Mouse (Mus musculus) embryonic stem cell, embryonic (primary cell): Measurements from ENCODE around the gene Pde8b.

Experiments
- CTCF ChIA-PET, 4 experiments: fragments of 300-600 bp in 2 of 4; fragments of 350-600 bp in 2 of 4; sonication (Branson Sonifier 250); formaldehyde crosslinking; loops; one replicate each; lab custom pipeline; 2022; ENCODE audit warnings: inconsistent platforms in 2 of 4; lab: Charles Lee
- POLR2A ChIA-PET, 4 experiments: fragments of 300-600 bp in 2 of 4; fragments of 350-600 bp in 2 of 4; sonication (Branson Sonifier 250); formaldehyde crosslinking; loops; one replicate each; lab custom pipeline; 2022; ENCODE audit warnings: antibody characterized with exemption in 4 of 4, inconsistent platforms in 1 of 4; lab: Charles Lee

Gene Pde8b

GRCm38 (mm10) chr13:95104865-95105264 lies 145.3 kb downstream of the Pde8b start:
- POLR2A ChIA-PET: no interaction called here

GRCm38 (mm10) chr13:95102985-95103590 lies 147.0 kb downstream of the Pde8b start:
- POLR2A ChIA-PET: no interaction called here

More at GRCm38 (mm10) chr13:95104865-95105264, 145.3 kb downstream of the Pde8b start:
- CTCF ChIA-PET: no interaction called here

GRCm38 (mm10) chr13:95101315-95101714 lies 148.8 kb downstream of the Pde8b start:
- POLR2A ChIA-PET: no interaction called here

More at GRCm38 (mm10) chr13:95102985-95103590, 147.0 kb downstream of the Pde8b start:
- CTCF ChIA-PET: no interaction called here

GRCm38 (mm10) chr13:95098931-95099720 lies 151.0 kb downstream of the Pde8b start:
- CTCF ChIA-PET: interaction anchor here in 1 of 4 experiments (0.6 kb wide), 1 partner anchor 250 kb away, joined by 3 read pairs; no protein-coding TSS in a partner anchor
- POLR2A ChIA-PET: no interaction called here

More at GRCm38 (mm10) chr13:95101315-95101714, 148.8 kb downstream of the Pde8b start:
- CTCF ChIA-PET: no interaction called here

- CTCF ChIA-PET: interaction anchor here in 3 of 4 experiments (0.5 to 1.0 kb wide), 3 partner anchors 47 to 673 kb away, joined by 3 read pairs; no protein-coding TSS in a partner anchor
Observed at GRCm38 (mm10) chr13:95096646-95097045, 153.5 kb downstream of the Pde8b start.

GRCm38 (mm10) chr13:95095860-95096259 lies 154.3 kb downstream of the Pde8b start:
- CTCF ChIA-PET: interaction anchor here in 1 of 4 experiments (0.5 kb wide), 1 partner anchor 674 kb away, joined by 3 read pairs; no protein-coding TSS in a partner anchor
- POLR2A ChIA-PET: no interaction called here

More at GRCm38 (mm10) chr13:95096646-95097045, 153.5 kb downstream of the Pde8b start:
- POLR2A ChIA-PET: interaction anchor here in 1 of 4 experiments (1.2 kb wide), 1 partner anchor 18 kb away, joined by 3 read pairs; no protein-coding TSS in a partner anchor

- ChIA-PET POLR2A (no interaction called here), CTCF (no interaction called here)
Observed at GRCm38 (mm10) chr13:95091546-95092445, 158.3 kb downstream of the Pde8b start.

- ChIA-PET CTCF (no interaction called here), POLR2A (no interaction called here)
Observed at GRCm38 (mm10) chr13:95087358-95087787, 162.8 kb downstream of the Pde8b start.

- ChIA-PET CTCF (no interaction called here), POLR2A (no interaction called here)
Observed at GRCm38 (mm10) chr13:95086033-95086432, 164.1 kb downstream of the Pde8b start.

- POLR2A ChIA-PET: no interaction called here
- CTCF ChIA-PET: no interaction called here
Observed at GRCm38 (mm10) chr13:95082611-95083010, 167.5 kb downstream of the Pde8b start.

- POLR2A ChIA-PET: interaction anchor here in 1 of 4 experiments (0.6 kb wide), 1 partner anchor 1025 kb away, joined by 4 read pairs; no protein-coding TSS in a partner anchor
- CTCF ChIA-PET: interaction anchor here in 1 of 4 experiments (1.2 kb wide), 1 partner anchor 63 kb away, joined by 3 read pairs; no protein-coding TSS in a partner anchor
Observed at GRCm38 (mm10) chr13:95081082-95081481, 169.1 kb downstream of the Pde8b start.

GRCm38 (mm10) chr13:95078492-95078891 lies 171.6 kb downstream of the Pde8b start:
- POLR2A ChIA-PET: interaction anchor here in 1 of 4 experiments (1.3 kb wide), 1 partner anchor 18 kb away, joined by 3 read pairs; no protein-coding TSS in a partner anchor
- CTCF ChIA-PET: no interaction called here

- CTCF ChIA-PET: no interaction called here
- POLR2A ChIA-PET: no interaction called here
Observed at GRCm38 (mm10) chr13:95077688-95078087, 172.4 kb downstream of the Pde8b start.

GRCm38 (mm10) chr13:95076142-95076541 lies 174.0 kb downstream of the Pde8b start:
- ChIA-PET CTCF (no interaction called here), POLR2A (no interaction called here)

GRCm38 (mm10) chr13:95073445-95074172 lies 176.5 kb downstream of the Pde8b start:
- ChIA-PET POLR2A (no interaction called here), CTCF (interaction anchor here in 1 of 4 experiments (1.1 kb wide), 1 partner anchor 56 kb away, joined by 3 read pairs; no protein-coding TSS in a partner anchor)

GRCm38 (mm10) chr13:95070268-95070667 lies 179.9 kb downstream of the Pde8b start:
- ChIA-PET CTCF (interaction anchor here in 3 of 4 experiments (0.6 to 1.4 kb wide), 6 partner anchors 17 to 619 kb away, joined by 3 to 13 read pairs (median 4); no protein-coding TSS in a partner anchor), POLR2A (no interaction called here)

- ChIA-PET POLR2A (no interaction called here), CTCF (no interaction called here)
Observed at GRCm38 (mm10) chr13:95067854-95068253, 182.3 kb downstream of the Pde8b start.
